Mouse (Mus musculus): ENCODE results near the gene Atp6v0a1. TPM values are rescaled to one million over a fixed set of nuclear protein-coding genes. Genes with fewer than 3 reads are reported as not detected.

The Atp6v0a1 gene
- polyA plus RNA-seq, 2 experiments, result 32.7 to 60.9 TPM

- no peak for ATAC-seq (ENCODE audit: low FRiP score, low read depth)
- Histone ChIP-seq H3K27ac (replicated peaks; ENCODE audit: low read depth, low read length) (no peak overlapping the region), H3K4me3 (replicated peaks; ENCODE audit: low read length) (no peak overlapping the region), H3K9ac (ENCODE audit: low read depth, low read length, severe bottlenecking) (no peak overlapping the region), H3K4me2 (replicated peaks; ENCODE audit: low read depth, low read length, severe bottlenecking) (peak overlapping the region; percentile 87; the same call in 1 of the 2 replicates), H3K9me3 (ENCODE audit: control insufficient read depth, low read length) (no peaks in the 10 kb centered on the region), H3K27me3 (ENCODE audit: control insufficient read depth, insufficient read depth, low read length) (peaks cover 4% of the 10 kb centered on the region), H3K4me1 (ENCODE audit: control insufficient read depth, insufficient read depth, low read length) (peaks cover 14% of the 10 kb centered on the region), H3K36me3 (ENCODE audit: control insufficient read depth, insufficient read depth, low read length) (peaks cover 3% of the 10 kb centered on the region; the same call in 1 of the 2 replicates)
- WGBS, result 67% methylated on average over 10 of the region's 10 CpGs
- no peak for TF ChIP-seq POLR2A (IDR thresholded peaks at IDR 0.05; ENCODE audit: borderline replicate concordance, extremely low read depth, insufficient read depth, insufficient read length)
- no peak for DNase-seq (ENCODE audit: low spot score)
These were observed 37.8 kb upstream of the Atp6v0a1 start for GRCm38 (mm10) chr11:100971455-100971854.

DNA sequence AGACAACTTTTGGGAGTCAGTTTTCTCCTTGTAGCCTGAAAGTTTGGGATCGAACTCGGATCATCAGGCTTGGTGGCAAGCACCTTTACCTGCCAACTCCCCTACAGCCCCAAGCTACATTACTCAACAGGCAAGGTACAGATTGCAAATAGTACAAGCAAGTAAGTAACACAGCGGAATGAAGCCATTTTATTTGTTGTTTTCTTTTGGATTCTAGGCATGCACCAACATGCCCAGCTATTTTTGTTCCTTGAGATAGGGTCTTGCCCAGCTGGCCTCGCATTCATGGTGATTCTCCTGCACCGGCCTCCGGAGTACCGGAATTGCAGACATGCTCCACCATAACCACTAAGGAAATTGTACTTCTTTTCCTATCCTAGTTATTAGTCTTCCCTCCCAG, 36.0 kb upstream of the Atp6v0a1 start:
- no peak overlapping the region for H3K27ac ChIP-seq (replicated peaks; ENCODE audit: low read depth, low read length)
- peaks cover 11% of the 10 kb centered on the region for H3K4me1 ChIP-seq (ENCODE audit: control insufficient read depth, insufficient read depth, low read length)
- no peak overlapping the region for H3K9ac ChIP-seq (ENCODE audit: low read depth, low read length, severe bottlenecking)
- TF ChIP-seq POLR2A (IDR thresholded peaks at IDR 0.05; ENCODE audit: borderline replicate concordance, extremely low read depth, insufficient read depth, insufficient read length), result no peak
- no peak overlapping the region for H3K4me3 ChIP-seq (replicated peaks; ENCODE audit: low read length)
- H3K9me3 ChIP-seq (ENCODE audit: control insufficient read depth, low read length), result no peaks in the 10 kb centered on the region
- no peak overlapping the region for H3K4me2 ChIP-seq (replicated peaks; ENCODE audit: low read depth, low read length, severe bottlenecking)
- no peaks in the 10 kb centered on the region for H3K36me3 ChIP-seq (ENCODE audit: control insufficient read depth, insufficient read depth, low read length)
- 84% methylated on average over 7 of the region's 7 CpGs for WGBS
- H3K27me3 ChIP-seq (ENCODE audit: control insufficient read depth, insufficient read depth, low read length), result peaks cover 4% of the 10 kb centered on the region
- no peak for ATAC-seq (ENCODE audit: low FRiP score, low read depth)
- no peak for DNase-seq (ENCODE audit: low spot score)

DNA sequence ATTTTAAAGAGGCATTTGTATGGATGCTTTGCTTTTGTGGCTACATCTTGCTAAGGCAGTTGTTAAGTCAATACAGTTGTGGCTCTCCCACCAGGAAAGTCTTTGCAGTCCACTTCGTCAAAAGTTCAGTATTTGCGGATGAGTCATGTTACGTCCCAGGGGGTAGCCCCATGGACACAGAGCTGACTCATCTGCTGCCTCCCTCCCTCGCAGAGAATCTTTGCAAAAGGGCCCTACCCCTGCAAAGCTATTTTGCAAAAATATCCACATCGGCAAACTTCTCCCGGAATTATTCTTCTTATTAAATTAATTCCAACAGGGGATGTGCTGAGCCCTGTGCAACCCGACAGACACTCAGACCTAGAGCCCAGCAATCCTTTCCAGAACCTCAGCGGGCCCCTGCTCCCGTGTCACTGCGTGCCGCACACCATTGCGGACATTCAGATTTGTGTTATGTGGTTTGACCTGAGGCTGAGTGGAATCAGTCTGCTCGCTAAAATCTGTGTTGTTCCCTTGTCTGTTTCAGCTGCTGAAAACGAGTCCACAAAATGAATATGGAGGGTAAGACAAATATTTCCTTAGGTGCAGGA, 34.8 kb upstream of the Atp6v0a1 start:
- DNase-seq (ENCODE audit: low spot score), result no peak

DNA sequence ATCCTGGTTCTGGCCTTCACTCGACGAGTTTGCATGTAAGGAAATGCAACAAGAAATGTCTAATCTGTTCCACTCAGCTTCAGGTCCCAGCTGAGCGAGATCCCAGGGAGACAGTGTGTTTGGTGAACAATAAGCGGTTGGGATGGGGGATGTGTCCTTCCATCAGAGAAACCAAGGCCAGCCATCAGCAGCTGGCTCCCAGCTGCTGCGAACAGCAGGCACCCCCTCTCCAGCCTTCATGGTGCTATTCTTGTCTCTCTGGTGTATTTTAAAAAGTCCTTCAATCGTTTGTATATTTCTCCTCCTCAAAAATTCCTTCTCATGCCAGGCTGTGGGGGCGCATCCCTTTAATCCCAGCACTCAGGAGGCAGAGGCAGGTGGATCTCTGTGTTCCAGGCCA, 34.0 kb upstream of the Atp6v0a1 start:
- no peak overlapping the region for H3K27ac ChIP-seq (replicated peaks; ENCODE audit: low read depth, low read length)
- no peak for ATAC-seq (ENCODE audit: low FRiP score, low read depth)
- H3K4me3 ChIP-seq (replicated peaks; ENCODE audit: low read length), result no peak overlapping the region
- H3K4me1 ChIP-seq (ENCODE audit: control insufficient read depth, insufficient read depth, low read length), result no peaks in the 10 kb centered on the region
- no peak for TF ChIP-seq POLR2A (IDR thresholded peaks at IDR 0.05; ENCODE audit: borderline replicate concordance, extremely low read depth, insufficient read depth, insufficient read length)
- peak; percentile 29 for DNase-seq (ENCODE audit: low spot score)
- no peaks in the 10 kb centered on the region for H3K36me3 ChIP-seq (ENCODE audit: control insufficient read depth, insufficient read depth, low read length)
- H3K27me3 ChIP-seq (ENCODE audit: control insufficient read depth, insufficient read depth, low read length), result peaks cover 4% of the 10 kb centered on the region; the same call in 1 of the 2 replicates
- no peak overlapping the region for H3K4me2 ChIP-seq (replicated peaks; ENCODE audit: low read depth, low read length, severe bottlenecking)
- no peak overlapping the region for H3K9ac ChIP-seq (ENCODE audit: low read depth, low read length, severe bottlenecking)
- no peaks in the 10 kb centered on the region for H3K9me3 ChIP-seq (ENCODE audit: control insufficient read depth, low read length)
- WGBS, result 64% methylated on average over 7 of the region's 7 CpGs

More for the DNA sequence above, 34.8 kb upstream of the Atp6v0a1 start:
- H3K4me2 ChIP-seq (replicated peaks; ENCODE audit: low read depth, low read length, severe bottlenecking), result no peak overlapping the region
- no peak overlapping the region for H3K27ac ChIP-seq (replicated peaks; ENCODE audit: low read depth, low read length)
- peaks cover 4% of the 10 kb centered on the region; the same call in 1 of the 2 replicates for H3K27me3 ChIP-seq (ENCODE audit: control insufficient read depth, insufficient read depth, low read length)
- H3K4me3 ChIP-seq (replicated peaks; ENCODE audit: low read length), result no peak overlapping the region
- no peaks in the 10 kb centered on the region for H3K36me3 ChIP-seq (ENCODE audit: control insufficient read depth, insufficient read depth, low read length)
- H3K9ac ChIP-seq (ENCODE audit: low read depth, low read length, severe bottlenecking), result no peak overlapping the region
- no peaks in the 10 kb centered on the region for H3K9me3 ChIP-seq (ENCODE audit: control insufficient read depth, low read length)
- 71% methylated on average over 14 of the region's 14 CpGs for WGBS
- no peak for TF ChIP-seq POLR2A (IDR thresholded peaks at IDR 0.05; ENCODE audit: borderline replicate concordance, extremely low read depth, insufficient read depth, insufficient read length)
- no peak for ATAC-seq (ENCODE audit: low FRiP score, low read depth)
- no peaks in the 10 kb centered on the region for H3K4me1 ChIP-seq (ENCODE audit: control insufficient read depth, insufficient read depth, low read length)

DNA sequence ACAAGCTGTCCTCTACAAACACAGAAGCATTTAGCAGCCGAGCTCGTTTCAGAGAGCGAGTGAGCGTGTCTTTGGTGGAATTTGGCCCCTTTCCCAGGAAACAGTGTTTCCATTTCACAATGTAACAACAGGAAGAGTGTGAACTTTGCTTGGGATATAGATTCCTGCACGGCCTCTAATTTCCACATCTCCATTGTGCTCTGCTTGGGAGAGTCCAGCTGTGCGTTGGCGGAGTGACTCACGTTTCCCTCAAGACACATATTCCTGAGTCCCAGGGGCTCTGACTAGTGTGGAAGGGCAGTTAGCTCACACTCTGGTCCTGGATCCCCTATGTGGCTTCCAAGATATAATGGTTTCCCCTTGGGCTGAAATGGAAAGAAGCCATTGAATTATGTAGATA, 29.4 kb upstream of the Atp6v0a1 start:
- 49% methylated on average over 8 of the region's 8 CpGs for WGBS
- Histone ChIP-seq H3K4me2 (replicated peaks; ENCODE audit: low read depth, low read length, severe bottlenecking) (no peak overlapping the region), H3K27ac (replicated peaks; ENCODE audit: low read depth, low read length) (no peak overlapping the region), H3K9ac (ENCODE audit: low read depth, low read length, severe bottlenecking) (no peak overlapping the region), H3K36me3 (ENCODE audit: control insufficient read depth, insufficient read depth, low read length) (no peaks in the 10 kb centered on the region), H3K4me1 (ENCODE audit: control insufficient read depth, insufficient read depth, low read length) (no peaks in the 10 kb centered on the region), H3K4me3 (replicated peaks; ENCODE audit: low read length) (no peak overlapping the region), H3K27me3 (ENCODE audit: control insufficient read depth, insufficient read depth, low read length) (peaks cover 5% of the 10 kb centered on the region; the same call in 1 of the 2 replicates), H3K9me3 (ENCODE audit: control insufficient read depth, low read length) (no peaks in the 10 kb centered on the region)
- DNase-seq (ENCODE audit: low spot score) (peak; percentile 73), ATAC-seq (ENCODE audit: low FRiP score, low read depth) (peak; percentile 64; the same call in 1 of the 2 replicates)
- TF ChIP-seq POLR2A (IDR thresholded peaks at IDR 0.05; ENCODE audit: borderline replicate concordance, extremely low read depth, insufficient read depth, insufficient read length), result no peak

All from limb, embryonic 14.5 days (tissue).